Mouse (Mus musculus): ENCODE data around the gene Tmx2.
"Not testable (repeated sequence)": the region's sequence is repeated elsewhere in the genome, so short reads cannot be mapped to it uniquely, and the experiment has no call there.

The Tmx2 gene

GRCm38 (mm10) chr2:84679016-84679415 is at the start of gene Tmx2:
Tmx2 (minus strand) TSS chr2:84679140.
- no peak for DNase-seq (ENCODE audit: low spot score)

- not testable (repeated sequence) for DNase-seq (ENCODE audit: low spot score)
These were observed 49.3 kb upstream of the Tmx2 start for GRCm38 (mm10) chr2:84728191-84728590.

DNA sequence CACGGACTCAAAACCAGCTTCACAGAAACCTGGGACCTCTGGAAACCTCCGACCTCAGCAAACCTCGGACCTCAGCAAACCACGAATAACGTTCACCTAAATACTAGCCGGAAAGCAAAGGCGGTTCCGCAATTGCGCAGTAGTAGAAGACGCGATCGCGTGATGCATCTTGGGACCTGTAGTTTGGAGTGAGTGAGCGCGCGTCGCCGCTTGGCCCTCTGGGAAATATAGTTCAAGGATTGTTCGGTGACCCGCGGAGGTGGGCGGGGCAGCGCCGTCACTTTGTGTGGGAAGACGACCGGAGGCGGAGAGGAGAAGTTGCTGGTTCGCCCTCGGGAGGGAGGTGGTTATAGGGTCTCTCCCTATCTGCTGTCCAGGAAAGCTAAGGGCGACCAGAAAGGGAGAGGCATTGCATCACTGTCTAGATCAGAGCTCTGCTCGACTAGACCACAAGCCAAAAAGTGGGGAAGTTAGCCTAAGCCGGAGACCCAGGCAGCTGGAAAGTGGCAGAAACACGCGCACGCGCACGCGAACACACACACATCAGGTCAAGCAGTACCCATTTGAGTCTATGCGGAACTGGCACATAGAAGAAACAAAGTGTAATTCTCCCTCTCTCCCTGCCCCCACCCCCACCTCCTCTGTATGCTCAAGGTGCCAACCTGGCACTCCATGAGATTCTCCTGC is 48.4 kb upstream of the Tmx2 start, which contains the start of gene Clp1:
TSS of gene Clp1 (minus strand) at position 179 of the 687 bp plus-strand sequence.
- peak; percentile 96 for DNase-seq (ENCODE audit: low spot score)

DNA sequence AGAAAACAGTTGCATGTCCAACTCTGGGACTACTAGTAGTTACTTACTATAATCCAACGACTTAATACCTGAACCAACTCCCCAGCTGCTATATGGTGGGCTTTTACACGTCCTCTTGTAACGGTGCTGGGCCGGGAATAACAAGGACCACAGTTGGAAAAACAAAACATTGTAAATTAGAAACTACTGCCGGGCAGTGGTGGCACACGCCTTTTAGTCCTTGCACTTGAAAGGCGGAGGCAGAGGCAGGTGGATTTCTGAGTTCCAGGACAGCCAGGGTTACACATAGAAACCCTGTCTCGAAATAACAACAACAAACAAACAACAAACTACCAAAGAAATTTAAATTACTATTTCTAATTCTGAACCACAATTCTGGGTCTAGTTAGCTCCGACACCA is 47.8 kb upstream of the Tmx2 start:
- no peak for DNase-seq (ENCODE audit: low spot score)

DNA sequence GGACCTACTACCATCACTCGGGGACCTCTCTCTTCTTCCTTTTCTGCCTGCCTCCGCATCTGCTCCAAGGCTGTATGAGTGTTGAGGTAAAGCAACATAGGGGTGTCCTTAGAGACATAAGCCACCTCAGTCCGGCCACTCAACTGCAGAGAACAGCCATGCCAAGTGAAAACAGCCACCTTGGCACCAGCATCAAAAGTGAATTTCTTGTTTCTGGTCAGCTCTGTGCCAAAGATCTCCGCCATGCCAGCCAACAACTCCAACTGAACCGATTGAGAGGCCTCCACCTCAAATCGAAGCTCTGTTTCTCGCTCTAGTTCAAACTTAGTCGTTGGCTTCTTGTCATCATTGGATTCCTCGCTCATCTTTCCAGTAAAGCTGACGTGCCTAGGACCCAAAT is 46.8 kb upstream of the Tmx2 start:
- no peak for DNase-seq (ENCODE audit: low spot score)

- no peak for DNase-seq (ENCODE audit: low spot score)
These were observed 44.9 kb upstream of the Tmx2 start for GRCm38 (mm10) chr2:84723856-84724255.

- no peak for DNase-seq (ENCODE audit: low spot score)
These were observed 42.2 kb upstream of the Tmx2 start for GRCm38 (mm10) chr2:84721182-84721581.

DNA sequence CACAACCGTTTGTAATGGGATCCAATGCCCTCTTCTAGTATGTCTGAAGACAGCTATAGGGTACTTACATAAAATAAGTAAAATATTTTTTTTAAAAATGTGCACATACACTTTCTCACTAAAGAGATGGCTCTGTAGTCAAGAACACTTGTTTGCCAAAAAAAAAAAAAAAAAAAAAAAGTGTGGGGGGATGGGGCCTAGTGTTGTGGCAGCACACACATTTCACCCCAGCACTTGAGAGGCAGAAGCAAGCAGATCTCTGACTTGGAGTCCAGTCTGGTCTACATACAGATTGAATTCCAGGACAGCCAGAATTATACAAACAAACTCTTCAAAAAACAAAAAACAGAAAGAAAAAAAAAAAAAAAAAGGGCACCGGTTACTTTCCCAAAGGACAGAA is 41.8 kb upstream of the Tmx2 start:
- no peak for DNase-seq (ENCODE audit: low spot score)

GRCm38 (mm10) chr2:84717357-84717756 is 38.4 kb upstream of the Tmx2 start:
- no peak for DNase-seq (ENCODE audit: low spot score)

DNA sequence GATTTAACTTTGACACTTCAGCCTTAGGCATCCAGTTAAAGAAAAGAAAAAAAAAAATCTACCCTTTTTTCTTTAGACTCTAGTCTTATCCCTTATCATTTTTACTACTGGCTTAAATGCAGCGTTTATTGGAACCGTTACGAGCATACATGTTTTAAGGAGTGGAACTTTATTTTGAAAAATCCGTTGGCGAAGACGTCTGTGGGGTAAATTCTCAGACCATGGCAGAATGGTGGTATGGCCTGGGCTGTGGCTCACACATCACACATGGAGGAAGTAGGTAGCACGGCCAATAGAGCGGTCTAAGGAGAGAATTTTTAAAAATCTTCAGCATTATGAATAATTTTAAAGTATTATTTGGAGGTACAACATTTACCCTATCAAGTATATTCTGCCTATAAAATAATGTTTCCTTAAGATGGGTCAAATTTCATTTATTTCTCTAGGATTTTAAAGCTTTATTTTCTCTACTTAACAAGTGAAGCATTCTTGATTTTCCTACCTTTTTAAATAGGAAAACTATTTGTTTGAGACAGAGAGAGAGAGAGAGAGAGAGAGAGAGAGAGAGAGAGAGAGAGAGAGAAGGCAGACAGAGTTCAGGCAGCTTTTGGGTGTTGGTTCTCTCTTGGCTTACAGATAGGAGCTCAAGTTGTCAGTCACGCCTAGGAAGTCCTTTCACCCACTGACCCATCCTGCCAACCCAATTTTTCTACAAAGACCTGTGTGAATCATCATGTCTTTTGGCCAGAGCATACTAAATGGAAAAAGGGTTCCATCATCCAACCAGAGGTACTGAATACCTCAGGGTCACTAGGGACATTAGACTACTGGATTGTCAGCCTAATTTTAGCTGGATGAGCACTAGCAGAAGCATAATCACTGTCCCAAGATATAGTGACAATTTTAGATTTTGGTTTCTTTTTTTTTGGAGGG is 37.7 kb upstream of the Tmx2 start:
- no peak for DNase-seq (ENCODE audit: low spot score)

- peak; percentile 63 for DNase-seq (ENCODE audit: low spot score)
These were observed 36.8 kb upstream of the Tmx2 start for GRCm38 (mm10) chr2:84715562-84716361.

DNA sequence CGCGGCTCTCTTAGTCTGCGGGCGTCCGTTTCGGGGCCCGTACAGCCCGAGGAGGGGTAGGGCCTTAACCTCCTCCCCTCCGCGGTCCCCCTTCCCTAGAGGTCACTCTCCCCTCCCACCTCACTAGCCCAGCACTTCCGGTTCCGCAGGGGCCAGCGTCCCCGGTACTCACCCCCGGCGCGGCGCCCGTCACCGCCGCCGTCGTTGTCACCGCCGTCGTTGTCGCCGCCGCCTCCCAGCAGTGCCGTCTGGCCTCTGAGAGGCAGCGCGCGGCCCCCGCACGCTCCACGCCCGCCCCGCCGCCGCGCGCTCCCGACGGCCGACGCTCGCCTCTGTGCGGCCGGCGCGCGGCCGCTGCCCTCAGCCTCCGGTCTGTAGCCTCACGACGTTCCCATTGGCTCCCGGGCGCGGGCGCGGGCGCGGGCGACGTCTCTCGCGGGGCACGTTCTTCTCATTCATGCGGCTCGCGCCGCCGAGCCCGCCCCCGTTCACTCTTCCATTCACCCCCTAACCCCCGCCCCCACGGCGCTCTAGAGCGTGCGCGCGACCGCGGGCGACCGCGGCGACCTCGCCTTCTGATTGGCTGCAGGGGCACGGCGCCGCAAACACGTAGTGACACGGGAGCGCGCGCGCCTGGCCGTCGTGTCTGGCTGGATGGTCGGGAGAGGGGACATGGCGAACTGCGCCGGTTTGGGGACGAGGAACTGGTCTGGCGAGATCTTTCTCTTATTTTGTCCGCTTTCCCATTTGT is 36.0 kb upstream of the Tmx2 start, which contains the start of gene Zdhhc5:
TSS of gene Zdhhc5 (minus strand) at position 370 of the 751 bp plus-strand sequence.
- peak; percentile 96 for DNase-seq (ENCODE audit: low spot score)

- DNase-seq (ENCODE audit: low spot score), result no peak
These were observed 35.5 kb upstream of the Tmx2 start for GRCm38 (mm10) chr2:84714422-84714810.

- no peak for DNase-seq (ENCODE audit: low spot score)
These were observed 33.0 kb upstream of the Tmx2 start for GRCm38 (mm10) chr2:84711898-84712297.

- no peak for DNase-seq (ENCODE audit: low spot score)
These were observed 28.6 kb upstream of the Tmx2 start for GRCm38 (mm10) chr2:84707523-84707922.

DNA sequence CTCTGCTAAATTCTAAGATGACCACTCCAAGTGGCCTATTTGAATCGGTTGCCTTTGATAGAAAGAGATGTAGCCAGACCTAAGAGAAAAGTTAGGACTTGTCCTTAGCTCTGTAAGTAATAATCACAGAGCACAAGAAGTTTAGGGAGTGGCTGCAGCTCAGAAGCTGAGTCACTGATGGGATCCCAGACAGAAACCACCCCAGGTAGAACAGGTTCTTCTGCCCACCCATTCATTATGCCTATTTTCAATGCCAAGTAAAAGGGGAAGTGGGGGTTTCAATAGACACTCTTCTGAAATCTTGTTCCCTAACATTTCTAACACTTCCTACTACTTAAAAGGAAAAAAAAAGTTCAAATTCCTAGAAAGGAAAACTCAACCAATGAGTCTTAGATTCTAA is 26.4 kb upstream of the Tmx2 start:
- no peak for DNase-seq (ENCODE audit: low spot score)

DNA sequence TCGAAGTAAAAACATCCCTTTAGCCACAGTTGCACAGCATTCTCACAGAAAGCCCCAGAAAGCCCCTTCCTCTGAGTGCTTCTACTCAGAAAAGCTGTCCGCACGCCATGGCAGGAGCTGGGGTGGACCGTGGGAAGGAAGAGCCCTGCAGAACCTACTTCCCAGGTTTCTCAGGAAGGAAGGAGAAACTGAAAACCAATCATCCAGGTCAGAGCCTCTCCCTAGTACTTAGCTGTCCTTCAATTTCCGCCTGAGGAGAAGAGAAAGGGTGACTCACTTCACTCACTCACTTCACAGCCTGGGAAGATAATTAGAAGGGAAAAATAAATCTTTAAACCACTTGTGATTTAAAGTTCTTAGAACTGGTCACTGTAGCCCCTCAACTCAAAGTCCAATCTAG is 25.4 kb upstream of the Tmx2 start:
- DNase-seq (ENCODE audit: low spot score), result no peak

- no peak for DNase-seq (ENCODE audit: low spot score)
These were observed 24.6 kb upstream of the Tmx2 start for GRCm38 (mm10) chr2:84703497-84703896.

DNA sequence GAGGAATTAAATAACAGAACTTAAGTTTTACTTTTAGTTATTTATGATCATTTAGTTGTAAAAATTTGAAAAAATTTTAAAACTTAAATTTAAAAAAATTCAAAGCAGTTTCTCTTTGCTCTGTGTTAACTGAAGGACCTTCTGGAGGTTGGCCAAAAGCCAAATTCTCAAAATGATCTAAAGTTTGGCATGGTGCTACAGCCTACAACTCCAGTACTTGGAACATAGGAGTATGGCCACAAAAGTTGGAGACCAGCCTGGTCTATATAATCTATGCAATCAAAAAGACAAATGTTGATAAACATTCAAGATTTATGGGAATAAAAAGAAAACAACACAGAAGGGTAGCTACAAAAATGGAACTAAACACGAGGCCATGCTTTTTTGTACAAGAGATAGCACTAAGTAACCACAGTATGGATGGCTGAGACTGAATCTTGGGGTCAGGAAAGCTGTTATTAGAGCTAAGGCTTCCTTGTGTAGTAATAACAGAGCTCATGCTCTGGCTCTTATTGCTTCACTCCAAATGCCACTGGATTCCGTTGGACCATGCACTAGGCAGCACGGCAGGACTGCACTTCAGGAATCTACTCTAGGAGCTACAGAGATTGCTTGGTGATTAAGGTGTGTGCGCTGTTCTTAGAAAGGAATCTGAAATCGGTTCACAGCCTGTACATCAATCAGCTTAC is 16.2 kb upstream of the Tmx2 start:
- DNase-seq (ENCODE audit: low spot score), result no peak

DNA sequence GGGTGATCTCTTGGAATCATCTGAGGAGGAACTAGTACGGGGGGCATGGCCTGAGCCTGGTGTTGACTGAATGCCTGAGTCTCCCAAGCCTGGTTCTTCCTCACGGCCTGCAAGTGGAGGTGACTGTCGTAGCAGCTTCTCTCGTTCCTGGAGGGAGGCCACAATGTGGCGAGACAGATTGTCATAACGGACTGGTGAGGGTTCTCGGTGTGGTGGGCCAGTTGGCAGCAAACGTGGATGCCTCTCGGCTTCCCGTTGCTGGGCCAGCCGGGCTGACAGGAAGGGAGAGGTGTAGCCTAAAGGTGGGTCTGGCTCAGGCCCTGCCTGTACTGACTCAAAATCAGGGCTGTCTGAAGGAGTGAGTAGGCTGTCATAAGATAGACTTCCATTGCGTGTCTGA is 11.1 kb upstream of the Tmx2 start:
- no peak for DNase-seq (ENCODE audit: low spot score)
